Mouse (Mus musculus) hindbrain, postnatal 0 days (tissue): ENCODE data around the gene Mkrn1. TPM values are rescaled to one million over a fixed set of nuclear protein-coding genes. Genes with fewer than 3 reads are reported as not detected.
A peak's percentile ranks its signal among the peaks of the same experiment; 100 is the strongest.

ENCODE experiments used
- ATAC-seq: fragments of 200-750 bp; cut with Nextera tagmentation; 2 replicates; pipeline ENCODE4 v1.8.0; 2017; ENCODE audit warnings: mild to moderate bottlenecking, moderate TSS enrichment, moderate library complexity
- DNase-seq: peaks from one replicate; pipeline ENCODE4 v3.0.0-alpha.2; 2015; ENCODE audit warnings: low spot score
- H3K27ac ChIP-seq: fragments of 300-500 bp; sonication (generic); 2 replicates; pipeline ENCODE4 v1.5.1; 2014; ENCODE audit warnings: mild to moderate bottlenecking
- H3K27me3 ChIP-seq: fragments of 300-500 bp; sonication (generic); 2 replicates; pipeline ENCODE4 v1.6.1; 2014; ENCODE audit warnings: low read length, mixed read lengths; ENCODE audit not compliant: insufficient read depth
- H3K36me3 ChIP-seq: fragments of 300-500 bp; sonication (generic); 2 replicates; pipeline ENCODE4 v1.6.1; 2014; ENCODE audit warnings: low read length, mixed read lengths; ENCODE audit not compliant: insufficient read depth
- H3K4me1 ChIP-seq: fragments of 300-500 bp; sonication (generic); 2 replicates; pipeline ENCODE4 v1.6.1; 2014; ENCODE audit warnings: antibody characterized with exemption, low read length, mixed read lengths; ENCODE audit not compliant: insufficient read depth
- H3K4me2 ChIP-seq: fragments of 300-500 bp; sonication (generic); 2 replicates; pipeline ENCODE4 v1.6.1; 2014; ENCODE audit warnings: low read depth, mild to moderate bottlenecking, low read length, moderate library complexity, mixed read lengths
- H3K4me3 ChIP-seq: fragments of 300-500 bp; sonication (generic); 2 replicates; pipeline ENCODE4 v1.5.1; 2014; ENCODE audit warnings: low read length
- H3K9ac ChIP-seq: fragments of 300-500 bp; sonication (generic); replicated peaks from 2 replicates; pipeline ENCODE4 v1.6.1; 2014; ENCODE audit warnings: mild to moderate bottlenecking, low read length, moderate library complexity, mixed read lengths
- H3K9me3 ChIP-seq: fragments of 300-500 bp; sonication (generic); 2 replicates; pipeline ENCODE4 v1.6.1; 2016; ENCODE audit warnings: low read length, mixed read lengths
- CTCF ChIP-seq: IDR thresholded peaks from 2 replicates; pipeline ENCODE4 v1.5.1; 2016; ENCODE audit warnings: antibody characterized with exemption, control low read depth, low read depth
- WGBS: fragments of 180-500 bp; shearing (Covaris S2); extraction: QIAGEN DNeasy Blood & Tissue Kit; methylation state at CpG from one replicate; pipeline ENCODE4 v1.1.7; 2014; 5-methylcytosine and 5-hydroxymethylcytosine counted together
- polyA plus RNA-seq: library from polyadenylated mRNA; unstranded; fragments of >200 nt; fragmentation: Nextera tagmentation; extraction: Ambion mirVana; gene quantifications from 2 replicates; pipeline ENCODE4 v1.2.1, GENCODE M21; 2015
- total RNA-seq: library from RNA; depleted of rRNA; stranded (reverse); fragments of >200 nt; gene quantifications from 2 replicates; pipeline ENCODE4 v1.2.3, GENCODE M21; 2014

Mkrn1 gene
- total and polyA plus RNA-seq, 2 experiments from 2014 or later = 212 to 219 TPM

DNA sequence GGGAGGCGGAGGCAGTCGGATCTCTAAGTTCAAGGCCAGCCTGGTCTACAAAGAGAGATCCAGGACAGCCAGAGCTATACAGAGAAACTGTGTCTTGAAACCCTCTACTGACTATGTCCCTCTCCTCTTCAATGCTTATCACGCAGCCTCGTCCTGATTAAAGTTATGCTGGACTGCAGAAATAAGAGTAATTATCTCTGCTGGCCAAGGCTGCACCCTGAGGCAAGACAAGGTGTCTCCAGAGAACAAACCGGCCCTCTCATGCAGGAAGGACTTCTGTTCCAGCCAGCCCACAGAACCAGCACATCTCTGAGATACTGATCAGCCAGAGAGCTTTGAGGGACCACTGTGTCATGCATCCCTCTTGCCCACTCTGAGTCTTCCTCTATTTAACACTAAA lies 15.6 kb upstream of the Mkrn1 start:
- H3K4me1 ChIP-seq = no peaks in the 10 kb centered on the region
- H3K9me3 ChIP-seq = no peaks in the 10 kb centered on the region
- no peak for TF ChIP-seq CTCF
- no peaks in the 10 kb centered on the region for H3K27me3 ChIP-seq
- H3K9ac ChIP-seq = no peak overlapping the region
- no peak for ATAC-seq
- H3K36me3 ChIP-seq = no peaks in the 10 kb centered on the region
- WGBS = 76% methylated on average over 5 of the region's 5 CpGs
- DNase-seq = no peak
- H3K4me2 ChIP-seq = no peak overlapping the region
- H3K27ac ChIP-seq = no peak overlapping the region
- no peak overlapping the region for H3K4me3 ChIP-seq

DNA sequence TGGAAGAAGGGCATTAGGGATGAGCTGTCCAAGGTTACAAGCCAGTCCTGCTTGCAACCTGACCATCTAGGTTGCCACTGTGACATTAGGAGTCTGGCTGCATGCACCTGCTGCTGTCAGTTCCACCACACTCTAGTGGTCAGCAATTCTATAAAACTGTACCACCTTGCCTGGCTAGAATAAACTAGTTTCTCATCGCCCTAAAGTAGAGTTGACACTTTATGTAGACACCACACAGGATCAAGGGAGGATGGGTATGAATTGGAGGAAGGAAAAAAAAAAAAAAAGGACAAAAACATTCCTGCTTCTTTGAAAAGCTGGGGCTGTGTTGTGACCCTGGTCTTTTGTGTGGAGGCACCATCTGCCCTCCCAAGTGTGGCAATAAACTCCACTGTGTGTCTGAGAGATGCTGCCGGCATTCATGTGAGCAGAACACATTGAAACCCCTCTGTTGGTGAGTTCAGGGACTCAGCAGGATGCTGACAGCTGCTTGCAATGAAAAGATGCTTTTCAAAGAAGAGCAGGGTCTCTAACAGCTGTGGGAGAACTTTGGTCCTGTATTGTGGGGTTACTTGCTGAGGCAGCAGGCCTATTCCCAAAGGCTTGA lies 14.7 kb upstream of the Mkrn1 start:
- no peak for TF ChIP-seq CTCF
- Histone ChIP-seq H3K27me3 (no peaks in the 10 kb centered on the region), H3K4me1 (no peaks in the 10 kb centered on the region), H3K9me3 (no peaks in the 10 kb centered on the region), H3K27ac (no peak overlapping the region), H3K9ac (no peak overlapping the region), H3K4me2 (no peak overlapping the region), H3K4me3 (no peak overlapping the region), H3K36me3 (no peaks in the 10 kb centered on the region)
- DNase-seq (peak; percentile 15), ATAC-seq (0 out of 2 replicates have a peak, but pooled peaks have one; percentile 43)
- WGBS = 15% methylated on average over 2 of the region's 2 CpGs

DNA sequence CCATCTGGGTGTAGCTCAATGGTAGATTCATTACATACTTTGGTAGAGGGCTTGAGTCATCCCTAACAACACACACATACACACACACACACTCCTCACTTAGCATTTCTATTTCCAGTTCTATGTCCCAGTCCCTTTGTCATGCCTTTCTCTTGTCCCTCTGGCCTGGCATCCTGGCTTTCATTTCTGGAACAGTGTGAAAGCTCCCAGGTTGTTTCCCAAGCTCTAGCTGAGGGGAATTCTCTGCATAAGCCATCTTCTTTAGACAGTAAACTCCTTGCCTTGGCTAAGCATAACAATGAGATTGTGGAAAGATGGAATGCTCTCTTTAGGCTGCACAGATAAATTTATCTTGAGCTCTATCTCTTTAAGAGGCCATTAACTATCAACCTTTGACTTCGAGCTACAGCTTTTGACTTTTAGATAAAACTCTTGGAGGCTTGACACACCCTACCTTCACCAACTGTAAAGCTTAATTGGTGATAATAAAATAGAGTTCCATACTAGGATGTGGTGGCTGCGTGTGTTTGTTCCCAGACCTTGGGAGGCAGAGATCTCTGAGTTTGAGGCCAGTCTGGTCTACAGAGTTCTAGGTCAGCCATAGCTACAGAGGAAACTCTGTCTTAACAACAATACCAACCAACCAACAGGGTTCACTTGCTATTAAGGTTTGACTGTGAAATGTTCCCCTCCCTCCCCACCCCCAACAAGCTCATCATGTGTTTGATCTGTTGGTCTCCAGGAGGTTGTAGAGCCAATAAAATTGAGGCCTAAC lies 14.0 kb upstream of the Mkrn1 start:
- DNase-seq (no peak), ATAC-seq (no peak)
- Histone ChIP-seq H3K4me3 (no peak overlapping the region), H3K36me3 (no peaks in the 10 kb centered on the region), H3K4me1 (no peaks in the 10 kb centered on the region), H3K9me3 (no peaks in the 10 kb centered on the region), H3K27me3 (no peaks in the 10 kb centered on the region), H3K27ac (no peak overlapping the region), H3K4me2 (no peak overlapping the region), H3K9ac (no peak overlapping the region)
- no peak for TF ChIP-seq CTCF
- WGBS = 80% methylated on average over 2 of the region's 2 CpGs

DNA sequence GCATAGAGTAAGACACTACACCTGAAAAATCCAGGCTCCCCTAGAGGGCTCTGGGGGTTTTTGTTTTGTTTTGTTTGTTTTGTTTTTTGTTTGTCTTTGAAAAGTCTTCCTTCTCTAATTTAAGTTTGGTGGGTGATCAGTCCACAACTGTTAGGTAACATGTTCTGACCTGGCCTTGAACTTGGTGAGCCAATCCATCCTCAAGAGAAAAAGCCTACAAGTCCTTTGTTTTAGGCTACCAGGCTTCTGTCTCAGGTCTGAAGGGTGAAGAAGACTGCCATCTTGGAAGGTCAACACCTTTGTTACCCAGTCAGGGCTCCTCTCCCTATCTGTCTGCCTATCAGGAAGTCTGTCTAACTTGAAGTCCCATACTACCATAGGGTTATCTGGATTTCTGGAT lies 13.4 kb upstream of the Mkrn1 start:
- Histone ChIP-seq H3K27ac (no peak overlapping the region), H3K9ac (no peak overlapping the region), H3K4me2 (no peak overlapping the region), H3K27me3 (no peaks in the 10 kb centered on the region), H3K9me3 (no peaks in the 10 kb centered on the region), H3K4me3 (no peak overlapping the region), H3K4me1 (no peaks in the 10 kb centered on the region), H3K36me3 (no peaks in the 10 kb centered on the region)
- no peak for TF ChIP-seq CTCF
- ATAC-seq (no peak), DNase-seq (no peak)

DNA sequence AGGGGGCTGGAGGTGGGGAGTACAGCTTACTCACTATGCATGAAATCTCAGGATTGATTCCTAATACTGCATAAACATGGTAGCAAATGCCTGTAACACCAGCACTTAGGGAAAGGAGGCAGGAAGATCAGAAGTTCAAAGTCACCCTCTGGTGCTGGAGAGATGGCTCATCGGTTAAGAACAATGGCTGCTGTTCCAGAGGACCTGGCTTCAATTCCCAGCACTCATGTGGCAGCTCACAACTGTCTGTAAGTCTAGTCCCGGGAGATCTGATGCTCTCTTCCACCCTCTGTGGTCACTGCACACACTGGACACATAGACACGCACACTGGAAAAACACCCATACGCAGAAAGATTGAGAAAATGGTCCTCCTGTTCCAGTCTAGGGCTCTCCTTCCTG lies 12.9 kb upstream of the Mkrn1 start:
- no peak for ATAC-seq
- H3K4me1 ChIP-seq = no peaks in the 10 kb centered on the region
- H3K27me3 ChIP-seq = no peaks in the 10 kb centered on the region
- H3K9ac ChIP-seq = no peak overlapping the region
- no peak for DNase-seq
- no peak overlapping the region for H3K27ac ChIP-seq
- TF ChIP-seq CTCF = no peak
- no peaks in the 10 kb centered on the region for H3K36me3 ChIP-seq
- H3K4me3 ChIP-seq = no peak overlapping the region
- 89% methylated on average over 4 of the region's 4 CpGs for WGBS
- H3K9me3 ChIP-seq = no peaks in the 10 kb centered on the region
- no peak overlapping the region for H3K4me2 ChIP-seq

DNA sequence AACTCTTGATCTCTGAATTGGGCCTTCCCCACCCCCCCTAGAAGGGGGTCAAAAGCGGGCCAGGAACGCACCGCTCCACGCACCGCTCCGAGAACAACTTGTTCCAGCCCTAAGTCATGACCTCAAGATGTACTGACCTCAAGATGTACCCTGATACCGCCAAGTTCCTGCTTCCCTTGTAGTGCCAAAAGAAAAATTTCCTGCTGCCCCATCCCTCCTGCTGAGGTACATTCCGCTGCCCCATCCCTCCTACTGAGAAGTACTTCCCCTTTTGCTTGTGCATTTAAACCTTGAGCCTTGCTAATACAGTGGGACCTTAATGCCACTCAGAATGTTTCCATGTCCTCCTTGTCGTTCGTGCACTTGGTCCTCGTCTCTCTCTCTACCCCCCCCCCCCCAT lies 10.5 kb upstream of the Mkrn1 start:
- Histone ChIP-seq H3K4me1 (no peaks in the 10 kb centered on the region), H3K9ac (no peak overlapping the region), H3K27ac (no peak overlapping the region), H3K9me3 (no peaks in the 10 kb centered on the region), H3K36me3 (no peaks in the 10 kb centered on the region), H3K27me3 (no peaks in the 10 kb centered on the region), H3K4me2 (no peak overlapping the region), H3K4me3 (no peak overlapping the region)
- DNase-seq (no peak), ATAC-seq (no peak)
- no peak for TF ChIP-seq CTCF
- 67% methylated on average over 11 of the region's 11 CpGs for WGBS
